Mouse (Mus musculus): ENCODE data around the gene Aplp1. TPM values are rescaled to one million over a fixed set of nuclear protein-coding genes. Genes with fewer than 3 reads are reported as not detected.
"Not testable (repeated sequence)": the region's sequence is repeated elsewhere in the genome, so short reads cannot be mapped to it uniquely, and the experiment has no call there.

Aplp1 gene
- polyA plus RNA-seq, 1 experiment from 2014 or later, result 22.6 TPM

- ATAC-seq (ENCODE audit: insufficient read depth) (no peak), DNase-seq (peak; percentile 40)
- TF ChIP-seq CTCF (IDR thresholded peaks at IDR 0.05; ENCODE audit: low read depth), result no peak
- H3K4me2 ChIP-seq, result peak overlapping the region; percentile 48
- H3K4me1 ChIP-seq (ENCODE audit: insufficient read depth), result no peaks in the 10 kb centered on the region
- peak overlapping the region; percentile 24 for H3K4me3 ChIP-seq (ENCODE audit: low read depth, low read length)
- H3K9ac ChIP-seq, result no peak overlapping the region
- no peaks in the 10 kb centered on the region for H3K9me3 ChIP-seq (ENCODE audit: low read depth, low read length)
- H3K27me3 ChIP-seq (ENCODE audit: insufficient read depth, low read length), result no peaks in the 10 kb centered on the region
- H3K27ac ChIP-seq (ENCODE audit: low read depth), result no peak overlapping the region
- H3K36me3 ChIP-seq (ENCODE audit: insufficient read depth), result no peaks in the 10 kb centered on the region
- 6% methylated on average over 32 of the region's 32 CpGs for WGBS
Measured at GRCm38 (mm10) chr7:30477415-30478381, 32.4 kb upstream of the Aplp1 start.

- not testable (repeated sequence) for H3K4me3 ChIP-seq (ENCODE audit: low read depth, low read length); H3K4me2 ChIP-seq; H3K9ac ChIP-seq; H3K27me3 ChIP-seq (ENCODE audit: insufficient read depth, low read length); ATAC-seq (ENCODE audit: insufficient read depth); H3K36me3 ChIP-seq (ENCODE audit: insufficient read depth); H3K9me3 ChIP-seq (ENCODE audit: low read depth, low read length); H3K27ac ChIP-seq (ENCODE audit: low read depth); H3K4me1 ChIP-seq (ENCODE audit: insufficient read depth); DNase-seq
- WGBS, result 81% methylated on average over 7 of the region's 7 CpGs
Measured at GRCm38 (mm10) chr7:30476136-30476535, 30.8 kb upstream of the Aplp1 start.

GRCm38 (mm10) chr7:30474999-30475398, 29.7 kb upstream of the Aplp1 start:
- no peak overlapping the region for H3K4me2 ChIP-seq
- no peak overlapping the region for H3K9ac ChIP-seq
- WGBS, result 58% methylated on average over 4 of the region's 4 CpGs
- no peak for TF ChIP-seq CTCF (IDR thresholded peaks at IDR 0.05; ENCODE audit: low read depth)
- DNase-seq (no peak), ATAC-seq (ENCODE audit: insufficient read depth) (no peak)
- no peak overlapping the region for H3K4me3 ChIP-seq (ENCODE audit: low read depth, low read length)
- H3K27me3 ChIP-seq (ENCODE audit: insufficient read depth, low read length), result no peaks in the 10 kb centered on the region
- no peaks in the 10 kb centered on the region for H3K4me1 ChIP-seq (ENCODE audit: insufficient read depth)
- no peaks in the 10 kb centered on the region for H3K36me3 ChIP-seq (ENCODE audit: insufficient read depth)
- H3K27ac ChIP-seq (ENCODE audit: low read depth), result no peak overlapping the region
- no peaks in the 10 kb centered on the region for H3K9me3 ChIP-seq (ENCODE audit: low read depth, low read length)

GRCm38 (mm10) chr7:30472411-30472810, 27.1 kb upstream of the Aplp1 start:
- 46% methylated on average over 5 of the region's 5 CpGs for WGBS
- Histone ChIP-seq H3K36me3 (ENCODE audit: insufficient read depth) (no peaks in the 10 kb centered on the region), H3K27me3 (ENCODE audit: insufficient read depth, low read length) (peaks cover 7% of the 10 kb centered on the region), H3K9ac (no peak overlapping the region), H3K9me3 (ENCODE audit: low read depth, low read length) (no peaks in the 10 kb centered on the region), H3K4me1 (ENCODE audit: insufficient read depth) (no peaks in the 10 kb centered on the region), H3K4me2 (no peak overlapping the region), H3K4me3 (ENCODE audit: low read depth, low read length) (no peak overlapping the region), H3K27ac (ENCODE audit: low read depth) (no peak overlapping the region)
- no peak for ATAC-seq (ENCODE audit: insufficient read depth)
- DNase-seq, result peak; percentile 67
- peak; percentile 75 for TF ChIP-seq CTCF (IDR thresholded peaks at IDR 0.05; ENCODE audit: low read depth)

GRCm38 (mm10) chr7:30464816-30465300, 19.5 kb upstream of the Aplp1 start:
- 13% methylated on average over 6 of the region's 6 CpGs for WGBS
- DNase-seq (no peak), ATAC-seq (ENCODE audit: insufficient read depth) (no peak)
- no peaks in the 10 kb centered on the region for H3K9me3 ChIP-seq (ENCODE audit: low read depth, low read length)
- no peak for TF ChIP-seq CTCF (IDR thresholded peaks at IDR 0.05; ENCODE audit: low read depth)
- H3K4me1 ChIP-seq (ENCODE audit: insufficient read depth), result no peaks in the 10 kb centered on the region
- peaks cover 76% of the 10 kb centered on the region for H3K27me3 ChIP-seq (ENCODE audit: insufficient read depth, low read length)
- no peak overlapping the region for H3K4me2 ChIP-seq
- no peak overlapping the region for H3K27ac ChIP-seq (ENCODE audit: low read depth)
- H3K36me3 ChIP-seq (ENCODE audit: insufficient read depth), result no peaks in the 10 kb centered on the region
- no peak overlapping the region for H3K4me3 ChIP-seq (ENCODE audit: low read depth, low read length)
- H3K9ac ChIP-seq, result no peak overlapping the region

- H3K36me3 ChIP-seq (ENCODE audit: insufficient read depth), result no peaks in the 10 kb centered on the region
- no peaks in the 10 kb centered on the region for H3K4me1 ChIP-seq (ENCODE audit: insufficient read depth)
- no peak overlapping the region for H3K4me3 ChIP-seq (ENCODE audit: low read depth, low read length)
- no peak for TF ChIP-seq CTCF (IDR thresholded peaks at IDR 0.05; ENCODE audit: low read depth)
- no peak overlapping the region for H3K4me2 ChIP-seq
- no peak for DNase-seq
- no peak overlapping the region for H3K27ac ChIP-seq (ENCODE audit: low read depth)
- no peaks in the 10 kb centered on the region for H3K9me3 ChIP-seq (ENCODE audit: low read depth, low read length)
- 22% methylated on average over 4 of the region's 4 CpGs for WGBS
- peaks cover 84% of the 10 kb centered on the region for H3K27me3 ChIP-seq (ENCODE audit: insufficient read depth, low read length)
- no peak for ATAC-seq (ENCODE audit: insufficient read depth)
- H3K9ac ChIP-seq, result no peak overlapping the region
Measured at GRCm38 (mm10) chr7:30463996-30464395, 18.7 kb upstream of the Aplp1 start.

GRCm38 (mm10) chr7:30463568-30463967, 18.2 kb upstream of the Aplp1 start:
- H3K4me1 ChIP-seq (ENCODE audit: insufficient read depth), result no peaks in the 10 kb centered on the region
- no peaks in the 10 kb centered on the region for H3K9me3 ChIP-seq (ENCODE audit: low read depth, low read length)
- no peak for DNase-seq
- no peak overlapping the region for H3K4me3 ChIP-seq (ENCODE audit: low read depth, low read length)
- TF ChIP-seq CTCF (IDR thresholded peaks at IDR 0.05; ENCODE audit: low read depth), result no peak
- no peak overlapping the region for H3K9ac ChIP-seq
- ATAC-seq (ENCODE audit: insufficient read depth), result no peak
- H3K36me3 ChIP-seq (ENCODE audit: insufficient read depth), result no peaks in the 10 kb centered on the region
- H3K4me2 ChIP-seq, result no peak overlapping the region
- peaks cover 88% of the 10 kb centered on the region for H3K27me3 ChIP-seq (ENCODE audit: insufficient read depth, low read length)
- WGBS, result 27% methylated on average over 7 of the region's 7 CpGs
- no peak overlapping the region for H3K27ac ChIP-seq (ENCODE audit: low read depth)

Data from lung, embryonic 14.5 days (tissue).